Mouse (Mus musculus): ENCODE measurements around the gene Vmn1r224.

Gene Vmn1r224

DNA sequence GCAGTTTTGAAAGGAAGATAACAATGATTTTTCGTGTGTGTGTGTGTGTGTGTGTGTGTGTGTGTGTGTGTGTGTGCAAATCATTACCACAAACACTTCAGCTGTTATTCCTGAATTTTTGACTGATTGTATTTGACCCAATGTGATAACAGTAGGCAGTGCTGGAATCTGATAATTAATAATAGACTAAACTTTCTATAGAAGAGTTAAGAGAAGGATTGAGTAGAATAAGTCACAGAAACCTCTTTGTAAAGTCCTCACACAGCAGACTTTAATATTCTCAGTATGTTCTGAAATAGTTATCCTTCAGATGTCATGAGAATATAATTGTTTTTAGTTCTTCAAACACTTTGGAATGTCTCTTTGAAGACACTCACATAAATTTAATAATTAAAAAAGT is at the start of gene Vmn1r224:
Vmn1r224 (plus strand) TSS at position 301 of the 400 bp plus-strand sequence.
- DNase-seq (ENCODE audit: extremely low spot score, low read depth, low spot score) = no peak

DNA sequence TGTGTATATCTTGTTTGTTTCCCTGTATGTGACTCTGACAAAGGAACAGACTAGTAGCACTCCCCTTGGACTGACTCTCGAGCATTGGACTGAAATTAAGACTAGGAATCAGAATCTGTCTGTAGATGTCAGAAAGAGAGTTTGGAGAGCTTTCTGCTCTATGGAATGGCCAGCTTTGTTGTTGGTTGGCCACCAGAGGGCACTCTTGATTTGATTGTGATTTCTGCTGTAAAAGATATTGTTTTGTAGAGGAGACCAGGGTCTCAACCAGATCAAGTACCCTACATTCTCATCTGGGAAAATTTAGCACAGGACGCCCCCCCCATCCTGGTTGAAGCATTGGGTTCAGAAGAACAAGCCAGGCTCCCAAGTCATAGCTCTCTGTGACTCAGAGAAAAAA is 14.8 kb upstream of the Vmn1r224 start:
- DNase-seq (ENCODE audit: extremely low spot score, low read depth, low spot score) = no peak

DNA sequence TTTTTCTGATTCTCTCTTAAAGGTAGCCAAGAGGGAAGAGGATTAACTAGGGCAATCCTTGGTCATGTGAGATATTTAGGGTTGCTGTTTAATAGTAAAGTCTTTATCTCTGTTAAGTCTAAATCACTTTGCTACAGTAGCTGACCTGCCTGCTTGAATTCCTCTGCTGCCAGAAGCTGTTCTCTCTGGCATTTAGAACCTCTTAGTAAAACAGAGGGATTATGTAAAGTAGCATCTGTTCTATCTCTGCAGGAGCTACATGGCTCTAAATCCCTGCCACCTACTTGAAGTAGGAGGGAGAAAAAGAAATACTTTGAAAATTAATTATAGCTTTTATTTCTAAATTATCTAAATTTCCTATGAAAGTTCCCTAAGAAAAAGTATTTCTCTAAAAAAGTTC is 25.3 kb downstream of the Vmn1r224 start:
- no peak for DNase-seq (ENCODE audit: extremely low spot score, low read depth, low spot score)

DNA sequence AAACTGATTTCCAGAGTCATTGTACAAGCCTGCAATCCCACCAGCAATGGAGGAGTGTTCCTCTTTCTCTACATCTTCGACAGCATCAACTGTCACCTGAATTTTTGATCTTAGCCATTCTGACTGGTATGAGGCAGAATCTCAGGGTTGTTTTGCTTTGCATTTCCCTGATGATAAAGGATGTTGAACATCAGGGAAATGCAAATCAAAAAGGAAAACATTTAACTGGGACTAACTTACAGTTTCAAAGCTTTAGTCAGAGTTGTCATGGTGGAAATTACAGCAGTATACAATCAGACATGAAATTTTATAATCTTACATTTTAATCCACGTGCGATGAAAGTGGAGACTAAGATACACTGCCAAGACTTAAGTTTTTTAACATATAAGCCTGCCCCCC is 59.4 kb downstream of the Vmn1r224 start:
- no peak for DNase-seq (ENCODE audit: extremely low spot score, low read depth, low spot score)

Measured in hindlimb bud, embryonic 11.5 days (tissue).